11 mouse cellular contexts compared by ENCODE assay signal in genomic region chr6:124718703-124719102, GRCm38 (mm10). TPM values are rescaled to one million over a fixed set of nuclear protein-coding genes. Genes with fewer than 3 reads are reported as not detected.
DNase-seq lines count a peak whose midpoint lies in the region; ATAC-seq and TF ChIP-seq lines count a peak whose summit lies in the region.
"Had no signal": no experiment of that assay in that cellular context is flagged by ENCODE, and none has a peak within 500 bp of the region (broad histone marks: within the 10 kb centered on the region; RNA-seq: fewer than 3 reads in every experiment).

No protein-coding gene starts in this region.

- intact Hi-C loops in heart, postnatal 25 days (cut with DNase I) = loop anchor here (10.0 kb wide), 2 partner anchors 286 to 316 kb away; partner anchors contain the start of genes Ing4 and Zfp384

- H3K36me3 ChIP-seq in heart, embryonic 10.5 days = peaks cover 43% of the 10 kb centered on the region
- H3K36me3 ChIP-seq in ES-E14 (ENCODE audit: control insufficient read depth, insufficient read depth, low read length, poor library complexity, severe bottlenecking) = peaks cover 34% of the 10 kb centered on the region
- H3K36me3 ChIP-seq in kidney, embryonic 16.5 days (ENCODE audit: insufficient read depth, low read length) = peaks cover 41% of the 10 kb centered on the region
- peaks cover 12% of the 10 kb centered on the region; the same call in 1 of the 2 replicates for H3K36me3 ChIP-seq in lung, postnatal 0 days (ENCODE audit: insufficient read depth, low read length)

- peak overlapping the region; percentile 78 for H3K27ac ChIP-seq in heart, embryonic 10.5 days
- H3K27ac ChIP-seq in ES-E14 (ENCODE audit: insufficient read depth, low read depth, low read length, poor library complexity, severe bottlenecking) = peak overlapping the region; percentile 17; the same call in 1 of the 2 replicates
- peak overlapping the region; percentile 74 for H3K27ac ChIP-seq in kidney, embryonic 16.5 days (ENCODE audit: low read length)
- H3K27ac ChIP-seq in lung, postnatal 0 days (ENCODE audit: low read length) = peak overlapping the region; percentile 86

- no peaks in the 10 kb centered on the region for H3K27me3 ChIP-seq in heart, embryonic 10.5 days (ENCODE audit: insufficient read depth, poor library complexity, severe bottlenecking)
- H3K27me3 ChIP-seq in kidney, embryonic 16.5 days (ENCODE audit: insufficient read depth, low read length) = no peaks in the 10 kb centered on the region
- no peaks in the 10 kb centered on the region for H3K27me3 ChIP-seq in lung, postnatal 0 days (replicated peaks; ENCODE audit: insufficient read depth, low read length)

- DNase-seq in heart, embryonic 10.5 days (ENCODE audit: low spot score) = no peak
- no peak for DNase-seq in heart, postnatal 25 days (ENCODE audit: low spot score)
- DNase-seq in ES-E14 (ENCODE audit: low read depth, low spot score) (no peak), adipocyte (ENCODE audit: low spot score) (no peak)
- peak; percentile 91 for DNase-seq in lung, postnatal 0 days (ENCODE audit: low spot score)
- no peak for DNase-seq in layer of hippocampus, adult 18-20 months (ENCODE audit: low spot score in 2 of 2)
- no peak for DNase-seq in gastrocnemius, postnatal 25 days
- DNase-seq: adrenal gland, adult 8-10 months had no signal

- no peak for TF ChIP-seq CTCF in lung, postnatal 0 days (IDR thresholded peaks at IDR 0.05)

- TF ChIP-seq EP300 in lung, postnatal 0 days (IDR thresholded peaks at IDR 0.05) = no peak

- H3K4me1 ChIP-seq in heart, embryonic 10.5 days = peaks cover 41% of the 10 kb centered on the region
- H3K4me1 ChIP-seq in ES-E14 (ENCODE audit: control insufficient read depth in 2 of 2, insufficient read depth in 2 of 2, low read length in 2 of 2, poor library complexity in 1 of 2) = peaks cover 0 to 20% of the 10 kb centered on the region in 2 experiments; a peak in 3 of 4 replicates
- peaks cover 6% of the 10 kb centered on the region for H3K4me1 ChIP-seq in kidney, embryonic 16.5 days (ENCODE audit: insufficient read depth, low read length)
- H3K4me1 ChIP-seq in lung, postnatal 0 days (ENCODE audit: insufficient read depth, low read depth, low read length) = no peaks in the 10 kb centered on the region

- peak; percentile 68 for ATAC-seq in kidney, embryonic 16.5 days (ENCODE audit: low FRiP score, low TSS enrichment)
- peak; percentile 88 for ATAC-seq in lung, postnatal 0 days

- H3K9me3 ChIP-seq in heart, embryonic 10.5 days = no peaks in the 10 kb centered on the region
- no peaks in the 10 kb centered on the region for H3K9me3 ChIP-seq in ES-E14 (ENCODE audit: control insufficient read depth, insufficient read depth, low read depth, low read length)
- H3K9me3 ChIP-seq in kidney, embryonic 16.5 days (ENCODE audit: low read length) = no peaks in the 10 kb centered on the region
- H3K9me3 ChIP-seq in lung, postnatal 0 days (ENCODE audit: low read length) = no peaks in the 10 kb centered on the region

- peak overlapping the region; percentile 28 for H3K4me3 ChIP-seq in heart, embryonic 10.5 days
- peak overlapping the region; percentile 55 to 64 for H3K4me3 ChIP-seq in ES-E14 (ENCODE audit: insufficient read depth in 1 of 2, low read depth in 1 of 2, low read length in 2 of 2, poor library complexity in 1 of 2, severe bottlenecking in 1 of 2)
- peak overlapping the region; percentile 28 for H3K4me3 ChIP-seq in kidney, embryonic 16.5 days (ENCODE audit: low read length)
- H3K4me3 ChIP-seq in lung, postnatal 0 days (ENCODE audit: low read depth, low read length) = peak overlapping the region; percentile 43
- H3K4me3 ChIP-seq: myocyte had no signal

- WGBS in heart, embryonic 10.5 days = 58% methylated on average over 16 of the region's 16 CpGs
- WGBS in kidney, embryonic 16.5 days = 64% methylated on average over 14 of the region's 16 CpGs
- WGBS in lung, postnatal 0 days = 44% methylated on average over 14 of the region's 16 CpGs

- in situ Hi-C loops in ES-E14 (cut with MboI; ENCODE audit: low sequenced_read_pairs in 2 of 2, unreplicated experiment in 2 of 2) = no loop called here

- H3K4me2 ChIP-seq in kidney, embryonic 16.5 days (replicated peaks; ENCODE audit: low read depth, low read length) = peak overlapping the region; percentile 44
- peak overlapping the region; percentile 58 for H3K4me2 ChIP-seq in lung, postnatal 0 days (replicated peaks; ENCODE audit: low read depth, low read length)

- peak overlapping the region; percentile 62 for H3K9ac ChIP-seq in ES-E14 (ENCODE audit: insufficient read depth, low read depth, low read length, poor library complexity, severe bottlenecking)
- peak overlapping the region; percentile 60 for H3K9ac ChIP-seq in kidney, embryonic 16.5 days (replicated peaks; ENCODE audit: low read length)
- H3K9ac ChIP-seq in lung, postnatal 0 days (replicated peaks; ENCODE audit: low read depth) = peak overlapping the region; percentile 59

TF ChIP-seq in ES-E14, 5 proteins besides CTCF, POLR2A, EP300 and RAD21:
- TF ChIP-seq CHD2 (IDR thresholded peaks at IDR 0.05; ENCODE audit: low read depth, low read length) (no peak), ZC3H11A (IDR thresholded peaks at IDR 0.05; ENCODE audit: borderline replicate concordance, low read depth, low read length) (no peak), MAFK (IDR thresholded peaks at IDR 0.05; ENCODE audit: insufficient read depth, low read depth, low read length) (no peak), HCFC1 (IDR thresholded peaks at IDR 0.05; ENCODE audit: borderline replicate concordance, insufficient read depth, low read length) (no peak), ZNF384 (IDR thresholded peaks at IDR 0.05; ENCODE audit: low read depth, low read length) (no peak)

RNA-seq across cellular contexts. Expression of gene Phb2, which starts 6.6 kb away (rescaled TPM):
- polyA plus RNA-seq in heart, embryonic 10.5 days (2016; fragmentation: Nextera tagmentation; extraction: Ambion mirVana) = 438 and 483 TPM in 2 replicates
- total RNA-seq in heart, postnatal 25 days (2021) = 100 to 1,000 TPM; 322 to 323 TPM
- 530 and 581 TPM in 2 replicates for total RNA-seq in ES-E14 (2012; rRNA removed)
- 403 and 405 TPM in 2 replicates for polyA plus RNA-seq in kidney, embryonic 16.5 days (2015; fragmentation: Nextera tagmentation; extraction: Ambion mirVana)
- polyA plus RNA-seq in lung, postnatal 0 days (2015; fragmentation: Nextera tagmentation; extraction: Ambion mirVana) = 162 and 169 TPM in 2 replicates
- total RNA-seq in layer of hippocampus, adult 18-20 months (2021) = 100 to 1,000 TPM; 115 to 123 TPM
- 100 to 1,000 TPM; 157 TPM for total RNA-seq in gastrocnemius, postnatal 25 days (2021)

RNA-seq across cellular contexts. Expression of gene Emg1, which starts 6.7 kb away (rescaled TPM):
- 162 and 216 TPM in 2 replicates for polyA plus RNA-seq in heart, embryonic 10.5 days (2016; fragmentation: Nextera tagmentation; extraction: Ambion mirVana)
- 10 to 100 TPM; 72.5 to 75.1 TPM for total RNA-seq in heart, postnatal 25 days (2021)
- 292 and 344 TPM in 2 replicates for total RNA-seq in ES-E14 (2012; rRNA removed)
- polyA plus RNA-seq in kidney, embryonic 16.5 days (2015; fragmentation: Nextera tagmentation; extraction: Ambion mirVana) = 202 and 219 TPM in 2 replicates
- 83.1 and 86.7 TPM in 2 replicates for polyA plus RNA-seq in lung, postnatal 0 days (2015; fragmentation: Nextera tagmentation; extraction: Ambion mirVana)
- 10 to 100 TPM; 52.6 to 58.2 TPM for total RNA-seq in layer of hippocampus, adult 18-20 months (2021)
- total RNA-seq in gastrocnemius, postnatal 25 days (2021) = 10 to 100 TPM; 53.8 to 58.9 TPM

RNA-seq across cellular contexts. Expression of gene Ptpn6, which starts 19.8 kb away (rescaled TPM):
- 5.9 and 8.6 TPM in 2 replicates for polyA plus RNA-seq in heart, embryonic 10.5 days (2016; fragmentation: Nextera tagmentation; extraction: Ambion mirVana)
- total RNA-seq in heart, postnatal 25 days (2021) = 1 to 10 TPM; 4.7 TPM
- 15.1 and 16.5 TPM in 2 replicates for total RNA-seq in ES-E14 (2012; rRNA removed)
- 13.8 and 16.4 TPM in 2 replicates for polyA plus RNA-seq in kidney, embryonic 16.5 days (2015; fragmentation: Nextera tagmentation; extraction: Ambion mirVana)
- 24.0 and 27.8 TPM in 2 replicates for polyA plus RNA-seq in lung, postnatal 0 days (2015; fragmentation: Nextera tagmentation; extraction: Ambion mirVana)
- 1 to 10 TPM; 4.1 to 4.6 TPM for total RNA-seq in layer of hippocampus, adult 18-20 months (2021)
- 1 to 10 TPM; 1.5 to 2.2 TPM for total RNA-seq in gastrocnemius, postnatal 25 days (2021)

RNA-seq across cellular contexts. Expression of gene Grcc10, which starts 22.5 kb away (rescaled TPM):
- 297 and 301 TPM in 2 replicates for polyA plus RNA-seq in heart, embryonic 10.5 days (2016; fragmentation: Nextera tagmentation; extraction: Ambion mirVana)
- total RNA-seq in heart, postnatal 25 days (2021) = 100 to 1,000 TPM; 274 to 277 TPM
- total RNA-seq in ES-E14 (2012; rRNA removed) = 108 and 128 TPM in 2 replicates
- polyA plus RNA-seq in kidney, embryonic 16.5 days (2015; fragmentation: Nextera tagmentation; extraction: Ambion mirVana) = 527 and 541 TPM in 2 replicates
- polyA plus RNA-seq in lung, postnatal 0 days (2015; fragmentation: Nextera tagmentation; extraction: Ambion mirVana) = 332 and 367 TPM in 2 replicates
- total RNA-seq in layer of hippocampus, adult 18-20 months (2021) = 100 to 1,000 TPM; 358 to 368 TPM
- total RNA-seq in gastrocnemius, postnatal 25 days (2021) = 100 to 1,000 TPM; 163 to 167 TPM

RNA-seq across cellular contexts. Expression of gene Gm45234, which starts 37.1 kb away (rescaled TPM):
- polyA plus RNA-seq in heart, embryonic 10.5 days (2016; fragmentation: Nextera tagmentation; extraction: Ambion mirVana) = not detected in 2 replicates
- 1 to 10 TPM in 1 of 2 experiments, not detected in 1; 3.8 TPM for total RNA-seq in heart, postnatal 25 days (2021)
- total RNA-seq in ES-E14 (2012; rRNA removed) = 0.13 TPM in 1 of 2 replicates, not detected in the other
- polyA plus RNA-seq in kidney, embryonic 16.5 days (2015; fragmentation: Nextera tagmentation; extraction: Ambion mirVana) = 0.14 TPM in 1 of 2 replicates, not detected in the other
- polyA plus RNA-seq in lung, postnatal 0 days (2015; fragmentation: Nextera tagmentation; extraction: Ambion mirVana) = not detected in 2 replicates
- total RNA-seq in layer of hippocampus, adult 18-20 months (2021) = not detected
- total RNA-seq in gastrocnemius, postnatal 25 days (2021) = 1 to 10 TPM in 1 of 2 experiments, not detected in 1; 2.2 TPM
- total RNA-seq: adrenal gland, adult 8-10 months had no signal
- polyA plus RNA-seq: large intestine, adult 2 months; myocyte had no signal

Comparison
In these comparisons a context has a peak if more than half of its experiments do, and no peak if none do; other contexts are left out.
1. H3K27ac ChIP-seq: peak in every context shown above with its lines; median percentile 86 in lung, postnatal 0 days; 78 in heart, embryonic 10.5 days; 74 in kidney, embryonic 16.5 days; 17 in ES-E14.